Comparison of ENCODE assay signal across 16 mouse cellular contexts in genomic region chr4:78943561-78943960, GRCm38 (mm10).
A peak's percentile ranks its signal among the peaks of the same experiment; 100 is the strongest.
DNase-seq lines count a peak whose midpoint lies in the region; ATAC-seq and TF ChIP-seq lines count a peak whose summit lies in the region.
"Had no signal": no experiment of that assay in that cellular context is flagged by ENCODE, and none has a peak within 500 bp of the region (broad histone marks: within the 10 kb centered on the region; RNA-seq: fewer than 3 reads in every experiment).

No protein-coding gene starts in this region.

- TF ChIP-seq POLR2A in brain, embryonic 14.5 days (IDR thresholded peaks at IDR 0.05; ENCODE audit: borderline replicate concordance, extremely low read depth, insufficient read depth, insufficient read length, poor library complexity, severe bottlenecking), result no peak

- H3K4me1 ChIP-seq in forebrain, embryonic 15.5 days, result no peaks in the 10 kb centered on the region
- no peaks in the 10 kb centered on the region for H3K4me1 ChIP-seq in forebrain, postnatal 0 days (ENCODE audit: insufficient read depth)
- H3K4me1 ChIP-seq: heart, embryonic 12.5 days; hindbrain, embryonic 10.5 days; intestine, embryonic 15.5 days had no signal

- H3K36me3 ChIP-seq in forebrain, embryonic 15.5 days, result no peaks in the 10 kb centered on the region
- H3K36me3 ChIP-seq in forebrain, postnatal 0 days (ENCODE audit: insufficient read depth), result no peaks in the 10 kb centered on the region
- H3K36me3 ChIP-seq: heart, embryonic 12.5 days; hindbrain, embryonic 10.5 days; intestine, embryonic 15.5 days had no signal

- no peaks in the 10 kb centered on the region for H3K9me3 ChIP-seq in forebrain, embryonic 15.5 days
- no peaks in the 10 kb centered on the region for H3K9me3 ChIP-seq in forebrain, postnatal 0 days (ENCODE audit: low read length)
- H3K9me3 ChIP-seq: heart, embryonic 12.5 days; hindbrain, embryonic 10.5 days; intestine, embryonic 15.5 days had no signal

- H3K4me2 ChIP-seq in forebrain, embryonic 15.5 days (replicated peaks), result no peak overlapping the region
- no peak overlapping the region for H3K4me2 ChIP-seq in forebrain, postnatal 0 days (ENCODE audit: low read depth)
- H3K4me2 ChIP-seq: heart, embryonic 12.5 days; intestine, embryonic 15.5 days had no signal

- TF ChIP-seq CTCF in forebrain, postnatal 0 days (IDR thresholded peaks at IDR 0.05; ENCODE audit: low read depth), result no peak
- TF ChIP-seq CTCF in brain, embryonic 14.5 days (IDR thresholded peaks at IDR 0.05; ENCODE audit: borderline replicate concordance, extremely low read depth, insufficient read depth, insufficient read length), result no peak

- intact Hi-C loops in left cerebral cortex, postnatal 4 days (cut with DNase I), result no loop called here

- peak; percentile 61 for ATAC-seq in forebrain, embryonic 15.5 days (replicated peaks)
- ATAC-seq in forebrain, postnatal 0 days, result no peak
- ATAC-seq: intestine, embryonic 15.5 days had no signal

- 83% methylated on average over 1 of the region's 1 CpGs for WGBS in forebrain, embryonic 15.5 days
- WGBS in forebrain, postnatal 0 days, result 83% methylated on average over 1 of the region's 1 CpGs

- no peaks in the 10 kb centered on the region for H3K27me3 ChIP-seq in forebrain, embryonic 15.5 days
- H3K27me3 ChIP-seq in forebrain, postnatal 0 days (ENCODE audit: insufficient read depth, low read length), result no peaks in the 10 kb centered on the region
- H3K27me3 ChIP-seq: heart, embryonic 12.5 days; intestine, embryonic 15.5 days had no signal

- no peak overlapping the region for H3K4me3 ChIP-seq in forebrain, embryonic 15.5 days
- H3K4me3 ChIP-seq in forebrain, postnatal 0 days (ENCODE audit: low read depth, low read length), result no peak overlapping the region
- H3K4me3 ChIP-seq: gastrocnemius, adult 2 months; heart, embryonic 12.5 days; hindbrain, embryonic 10.5 days; intestine, embryonic 15.5 days had no signal

- DNase-seq in cerebellum, postnatal 14 days, result peak; percentile 7 to 9
- DNase-seq in cerebellum, adult 11-12 months, result no peak
- DNase-seq in forebrain, postnatal 0 days, result no peak
- DNase-seq in left cerebral cortex, postnatal 4 days, result peak; percentile 0
- no peak for DNase-seq in left cerebral cortex, adult 18-20 months (ENCODE audit: low spot score in 2 of 2)
- peak; percentile 17 for DNase-seq in brain, embryonic 14.5 days (ENCODE audit: low read depth)
- DNase-seq: adrenal gland, postnatal 10 days; cerebellum, adult 18-20 months; cerebellum, postnatal 25 days; gastrocnemius, adult 2 months; gastrocnemius, postnatal 25 days; kidney, adult 18-20 months had no signal

- H3K9ac ChIP-seq in forebrain, embryonic 15.5 days (replicated peaks), result no peak overlapping the region
- H3K9ac ChIP-seq in forebrain, postnatal 0 days, result no peak overlapping the region
- H3K9ac ChIP-seq: heart, embryonic 12.5 days; intestine, embryonic 15.5 days had no signal

- no peak overlapping the region for H3K27ac ChIP-seq in forebrain, embryonic 15.5 days (replicated peaks)
- H3K27ac ChIP-seq in forebrain, postnatal 0 days (ENCODE audit: low read depth, low read length), result no peak overlapping the region
- H3K27ac ChIP-seq: gastrocnemius, adult 2 months; hindbrain, embryonic 10.5 days; intestine, embryonic 15.5 days had no signal

Comparison
In these comparisons a context has a peak if more than half of its experiments do, and no peak if none do; other contexts are left out.
1. DNase-seq: peak in cerebellum, postnatal 14 days (2 of 2), left cerebral cortex, postnatal 4 days (single experiment) and brain, embryonic 14.5 days (single experiment); none in cerebellum, adult 11-12 months (single experiment), forebrain, postnatal 0 days (single experiment) and left cerebral cortex, adult 18-20 months (0 of 2).